Mouse (Mus musculus) left cerebral cortex, adult 9 months (tissue): Measurements from ENCODE around the gene Ces4a.
"Not testable (repeated sequence)": the region's sequence is repeated elsewhere in the genome, so short reads cannot be mapped to it uniquely, and the experiment has no call there.

Source experiments
- DNase-seq, 2 experiments: peaks; one replicate each; pipeline ENCODE4 v3.0.0; 2022; ENCODE audit warnings: low spot score in 2 of 2

The Ces4a gene

GRCm38 (mm10) chr8:105169582-105169981, 38.0 kb downstream of the Ces4a start:
- DNase-seq, result no peak

GRCm38 (mm10) chr8:105170041-105170380, 38.4 kb downstream of the Ces4a start:
- no peak for DNase-seq

- peak; percentile 71 to 93 for DNase-seq
Measured at GRCm38 (mm10) chr8:105170381-105171115, 38.9 kb downstream of the Ces4a start, which contains the start of gene Cbfb. Gene Cbfb (plus strand): TSS chr8:105170674.

DNA sequence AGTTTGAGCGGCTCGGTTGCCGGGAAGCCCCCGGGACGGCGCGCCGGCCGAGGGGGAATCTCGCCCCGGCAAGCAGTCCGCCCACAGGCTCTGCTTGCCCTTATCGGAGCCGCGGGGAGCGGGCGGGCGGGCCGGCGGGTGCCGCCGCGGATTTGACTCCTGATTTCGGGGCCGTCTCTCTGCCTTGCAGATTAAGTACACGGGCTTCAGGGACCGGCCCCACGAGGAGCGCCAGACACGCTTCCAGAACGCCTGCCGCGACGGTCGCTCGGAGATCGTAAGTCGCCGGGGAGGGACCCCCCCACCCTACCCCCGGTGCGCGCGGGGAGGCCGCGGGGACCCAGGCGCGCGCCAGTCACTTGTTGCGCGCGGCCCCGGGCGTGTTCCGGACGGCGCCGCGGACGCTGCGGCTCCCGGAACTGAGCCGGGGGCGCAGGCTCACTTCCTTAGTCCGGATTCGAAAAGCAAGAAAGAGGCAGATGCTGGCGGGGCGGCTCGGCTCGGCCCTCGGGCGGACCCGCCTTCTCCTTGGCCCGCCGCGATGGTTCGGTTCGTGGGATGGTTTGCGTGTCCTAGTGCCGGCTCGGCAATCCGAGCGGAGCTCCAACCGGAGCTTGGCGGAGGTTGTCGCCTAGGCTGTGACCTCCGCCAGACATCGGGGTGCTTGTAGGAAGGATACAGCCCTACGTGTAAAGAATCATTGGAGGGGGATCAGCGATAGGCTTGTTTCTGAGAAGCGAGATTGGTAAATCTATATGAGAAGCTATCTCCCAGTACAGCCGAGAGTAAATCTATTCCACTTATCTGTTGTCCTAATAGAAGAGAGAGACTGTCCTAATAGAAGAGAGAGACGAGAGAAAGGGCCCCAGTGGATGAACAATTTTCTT, 39.8 kb downstream of the Ces4a start:
- peak in 1 of 2 experiments; percentile 46 for DNase-seq

DNA sequence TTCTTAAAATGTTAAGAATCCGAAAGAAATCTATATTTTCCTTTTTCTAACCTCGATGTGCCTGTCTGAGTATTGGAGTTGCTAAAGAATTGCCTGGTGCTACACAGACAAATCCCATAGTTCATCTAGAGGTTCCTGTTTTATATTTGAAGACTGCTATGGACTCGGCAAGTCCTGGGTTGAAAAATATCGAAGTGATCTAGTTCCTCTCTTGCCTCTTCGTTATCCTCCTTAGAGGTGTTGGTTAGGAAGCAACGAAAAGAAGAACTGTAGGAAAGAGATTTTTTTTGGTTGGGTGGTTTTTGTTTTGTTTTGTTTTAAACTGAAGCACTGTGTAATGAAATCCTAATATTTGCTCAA, 40.4 kb downstream of the Ces4a start:
- DNase-seq, result no peak

GRCm38 (mm10) chr8:105175287-105175686, 43.7 kb downstream of the Ces4a start:
- DNase-seq, result not testable (repeated sequence)

DNA sequence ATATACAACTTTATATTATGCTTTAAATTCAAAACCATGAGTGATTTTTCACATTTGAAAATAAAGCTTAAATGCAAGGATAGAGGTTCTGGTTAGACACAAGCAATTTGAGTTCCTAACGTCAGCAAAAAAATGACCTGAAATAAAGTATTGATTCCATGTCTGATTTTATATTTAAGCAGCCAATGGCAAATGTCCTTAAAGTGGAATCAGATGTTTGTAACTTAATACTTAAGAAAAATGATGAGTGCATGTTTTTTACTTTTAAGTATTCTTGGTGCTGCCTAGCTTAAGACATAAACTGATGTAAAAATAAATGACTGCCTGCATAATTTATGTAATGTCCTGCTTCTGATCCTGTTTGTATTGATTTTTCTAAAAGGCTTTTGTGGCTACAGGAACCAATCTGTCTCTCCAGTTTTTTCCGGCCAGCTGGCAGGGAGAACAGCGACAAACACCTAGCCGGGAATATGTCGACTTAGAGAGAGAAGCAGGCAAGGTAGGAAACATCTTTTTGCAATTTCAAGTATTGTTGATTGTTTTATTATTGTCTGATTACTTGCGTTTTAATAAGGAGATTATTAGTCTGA, 46.7 kb downstream of the Ces4a start:
- DNase-seq, result no peak

- no peak for DNase-seq
Measured at GRCm38 (mm10) chr8:105182201-105182600, 50.6 kb downstream of the Ces4a start.

- DNase-seq, result no peak
Measured at GRCm38 (mm10) chr8:105186467-105187005, 54.9 kb downstream of the Ces4a start.

DNA sequence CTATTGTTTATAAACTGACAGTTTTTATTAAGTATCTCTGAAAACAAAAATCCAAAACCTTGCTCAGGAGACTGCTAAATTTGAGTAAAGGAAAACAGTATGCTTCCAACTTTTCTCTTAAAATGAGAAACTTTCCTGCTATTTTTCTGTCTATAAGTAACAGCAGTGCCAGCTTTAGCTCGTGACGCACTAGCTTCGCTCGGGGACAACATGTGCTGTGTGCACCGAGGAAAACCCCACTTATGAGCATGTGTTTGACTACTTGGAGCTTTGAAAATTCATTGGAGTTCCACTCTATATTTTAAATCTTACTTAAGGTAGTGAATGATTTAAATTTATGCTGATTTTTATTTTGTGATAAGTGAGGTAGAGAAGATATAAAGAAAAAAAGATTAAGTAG, 60.6 kb downstream of the Ces4a start:
- no peak for DNase-seq
